Mouse (Mus musculus): Measurements from ENCODE around the gene Ptchd1. TPM values are rescaled to one million over a fixed set of nuclear protein-coding genes. Genes with fewer than 3 reads are reported as not detected.

Gene Ptchd1
- polyA plus RNA-seq (2012): 0.14 TPM in 1 of 2 replicates, not detected in the other

DNA sequence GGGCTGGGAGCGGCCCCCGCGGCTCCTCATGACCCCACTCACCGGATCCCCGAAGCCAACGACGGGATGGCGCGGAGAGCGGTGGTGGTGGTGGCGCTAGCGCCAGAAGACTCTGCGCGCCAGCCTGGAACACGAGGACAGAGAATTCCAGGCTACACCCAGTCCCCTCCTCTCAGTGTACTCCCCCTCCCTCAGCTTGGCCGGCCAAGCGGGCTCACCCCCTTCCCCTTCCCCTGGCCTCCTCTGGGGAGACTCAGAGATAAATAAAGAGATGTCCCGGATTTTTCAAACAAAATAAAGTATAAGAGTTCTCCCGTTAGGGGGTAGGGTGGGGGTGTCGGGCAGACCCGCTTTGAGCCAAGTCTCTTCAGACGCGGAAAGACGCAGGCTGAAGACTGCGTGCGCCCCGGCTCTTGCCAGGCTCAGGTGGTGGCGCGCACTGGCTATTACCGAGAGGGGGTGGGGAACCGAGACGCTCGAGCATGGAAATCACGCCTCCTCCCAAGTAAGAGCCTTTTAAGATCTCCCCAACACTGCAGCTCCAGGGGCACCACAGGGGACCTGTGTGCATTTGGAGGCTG is at the start of gene Ptchd1:
Gene Ptchd1, minus strand, starts transcription at position 114 of the 581 bp plus-strand sequence.

DNA sequence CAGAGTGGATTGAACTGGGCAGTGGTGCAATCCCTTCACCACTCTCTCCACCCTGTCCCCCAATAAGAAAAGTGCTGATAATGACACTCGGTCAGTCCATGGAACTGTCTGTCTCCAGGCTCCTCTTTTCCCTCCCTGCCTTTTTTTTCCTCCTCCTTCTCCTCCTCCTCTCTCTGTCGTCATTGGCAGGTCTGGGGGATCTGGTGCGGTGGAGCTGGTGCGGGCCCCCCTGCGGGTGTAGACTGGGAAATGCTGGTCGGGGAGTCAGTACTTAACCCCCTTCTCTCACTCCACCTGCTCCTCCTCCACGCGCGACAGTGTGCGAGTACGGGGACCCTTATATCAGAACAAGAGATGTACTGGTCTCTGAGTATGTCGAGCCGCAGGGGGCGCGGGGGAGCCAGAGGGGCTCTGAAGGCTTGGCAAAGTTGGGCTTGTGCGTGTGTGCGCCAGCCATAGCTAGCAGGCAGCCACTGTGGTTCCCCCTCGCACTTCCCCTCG is 777 bp upstream of the Ptchd1 start, which contains the start of gene Gm15155:
Gene Gm15155, plus strand, starts transcription at position 401 of the 501 bp plus-strand sequence.

Other genes with a start within 250 kb of the Ptchd1 start
- gene Gm15155, start 927 bp upstream of the Ptchd1 start, polyA plus RNA-seq (2012): not detected in 2 replicates

All from megakaryocyte-erythroid progenitor cell, adult 5 weeks (primary cell).